Mouse (Mus musculus): ENCODE measurements around the gene Aoc1. TPM values are rescaled to one million over a fixed set of nuclear protein-coding genes. Genes with fewer than 3 reads are reported as not detected.

The Aoc1 gene
- not detected for total RNA-seq (2021)

DNA sequence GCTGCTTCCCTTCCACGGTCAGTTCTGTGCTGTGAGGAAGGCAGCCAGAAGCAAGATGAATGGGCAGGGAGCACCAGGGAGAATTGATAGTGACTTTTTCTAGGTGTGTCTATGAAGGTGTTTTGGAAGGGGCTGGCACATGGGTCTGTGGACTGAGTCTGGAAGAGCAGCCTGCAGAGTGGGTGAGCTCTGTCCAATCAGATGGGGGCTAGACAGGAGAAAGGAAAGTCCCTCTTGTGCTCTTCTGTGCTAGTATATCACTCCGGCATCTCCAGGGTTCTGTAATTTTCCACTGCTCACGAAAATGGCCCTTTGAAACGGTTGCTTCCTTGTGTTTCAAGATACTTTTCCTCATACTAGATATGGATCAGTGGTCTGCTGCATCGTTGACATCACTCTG lies at the start of gene Aoc1:
Gene Aoc1 (plus strand): TSS at position 301 of the 400 bp plus-strand sequence.
- intact Hi-C loops (cut with DNase I) = no loop called here
- DNase-seq (ENCODE audit: low spot score in 2 of 2) = no peak

DNA sequence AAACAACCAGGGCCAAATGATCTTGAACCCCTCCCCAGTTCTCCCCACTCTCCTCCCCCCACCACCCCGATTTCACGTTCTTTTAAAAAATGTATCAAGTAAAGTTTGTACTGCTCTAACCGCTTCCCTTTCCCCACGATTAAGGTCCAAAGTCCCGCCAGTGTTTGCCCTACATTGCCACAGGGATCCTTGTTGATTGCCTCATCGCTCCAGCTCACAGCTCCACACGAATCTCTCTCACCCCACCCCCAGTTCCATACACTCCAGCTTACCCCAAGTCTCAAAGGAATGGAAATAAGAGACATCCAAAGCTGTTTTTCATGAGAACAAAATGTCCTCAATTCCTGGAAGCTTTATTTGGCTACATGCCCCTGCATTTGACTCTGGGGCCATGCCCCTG lies 47.7 kb upstream of the Aoc1 start:
- intact Hi-C loops (cut with DNase I) = no loop called here
- DNase-seq (ENCODE audit: low spot score in 2 of 2) = no peak

DNA sequence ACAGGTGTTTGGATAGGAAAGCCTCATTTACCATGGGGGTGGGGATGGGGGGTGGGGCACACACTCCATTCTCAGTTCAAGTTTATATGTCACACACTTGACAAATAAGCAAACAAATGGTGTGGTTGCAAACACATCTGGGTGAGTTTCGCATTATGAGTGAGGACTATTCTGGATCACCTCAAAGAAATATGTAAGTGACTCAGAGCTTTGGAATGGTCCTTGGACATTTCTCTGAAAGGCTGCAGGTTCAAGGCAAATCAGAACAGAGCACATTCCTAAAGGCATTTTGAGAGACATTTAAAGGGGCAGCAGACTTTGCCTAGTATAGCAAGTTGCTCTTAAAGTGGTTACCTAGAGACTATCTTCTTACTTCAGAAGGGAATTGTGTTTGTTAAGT lies 43.7 kb upstream of the Aoc1 start:
- intact Hi-C loops (cut with DNase I) = no loop called here
- DNase-seq (ENCODE audit: low spot score in 2 of 2) = no peak

DNA sequence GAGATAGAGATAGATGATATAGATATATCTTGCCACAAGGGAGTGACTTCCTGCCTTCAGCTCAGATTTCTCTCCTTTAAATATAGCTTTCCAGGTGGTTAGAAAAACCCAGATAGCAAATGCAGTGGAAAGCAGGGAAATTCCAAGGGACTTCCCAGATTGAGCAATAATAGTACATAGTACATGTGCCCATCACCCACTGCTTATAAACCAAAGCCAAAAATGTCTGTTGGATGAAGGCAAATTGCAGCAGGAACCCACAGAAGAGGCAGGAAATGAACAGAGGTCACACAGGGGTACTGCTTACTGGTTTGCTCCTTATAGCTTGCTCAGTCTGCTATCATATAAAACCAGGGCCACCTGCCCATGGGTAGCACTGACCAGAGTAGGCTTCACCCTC lies 43.0 kb upstream of the Aoc1 start:
- DNase-seq (ENCODE audit: low spot score in 2 of 2) = no peak
- intact Hi-C loops (cut with DNase I) = no loop called here

DNA sequence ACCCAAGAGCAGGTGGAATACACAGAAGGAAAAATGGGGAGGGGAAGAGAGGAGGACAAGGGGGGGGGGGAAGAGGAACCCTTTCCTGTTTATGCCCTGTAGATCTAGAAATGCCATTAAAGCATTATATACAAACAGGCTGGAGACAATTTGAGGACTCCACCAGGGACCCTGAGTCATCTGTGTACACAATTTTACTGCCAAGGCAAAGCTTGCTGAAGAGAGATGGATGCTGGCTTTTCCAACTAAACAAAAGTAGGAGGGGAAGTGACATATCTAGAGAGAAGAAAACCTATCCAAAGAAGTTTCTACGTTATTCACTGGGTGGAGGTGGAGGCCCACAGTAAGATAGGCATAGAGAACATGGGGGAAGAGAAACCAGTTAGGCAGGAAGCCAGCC lies 42.5 kb upstream of the Aoc1 start:
- DNase-seq (ENCODE audit: low spot score in 2 of 2) = no peak
- intact Hi-C loops (cut with DNase I) = no loop called here

DNA sequence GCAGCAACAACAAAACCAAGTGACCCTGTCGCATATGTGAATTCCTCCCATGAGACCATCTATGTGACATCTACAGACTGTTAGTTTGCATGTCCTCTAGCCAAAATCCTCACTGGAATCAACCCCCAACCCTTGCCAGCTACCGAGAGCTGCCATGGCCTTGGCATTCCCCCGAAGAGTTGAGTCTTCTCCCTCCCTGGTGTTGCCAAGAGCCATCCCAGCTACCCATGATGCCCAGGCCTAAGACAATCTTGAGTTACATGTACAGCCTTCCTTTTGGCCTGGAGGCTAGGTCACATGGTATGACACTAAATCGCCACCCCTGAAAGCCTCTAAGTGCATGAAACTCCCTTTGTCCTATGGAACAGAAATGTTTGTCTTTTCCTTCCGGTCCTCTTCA lies 41.6 kb upstream of the Aoc1 start:
- intact Hi-C loops (cut with DNase I) = no loop called here
- no peak for DNase-seq (ENCODE audit: low spot score in 2 of 2)

DNA sequence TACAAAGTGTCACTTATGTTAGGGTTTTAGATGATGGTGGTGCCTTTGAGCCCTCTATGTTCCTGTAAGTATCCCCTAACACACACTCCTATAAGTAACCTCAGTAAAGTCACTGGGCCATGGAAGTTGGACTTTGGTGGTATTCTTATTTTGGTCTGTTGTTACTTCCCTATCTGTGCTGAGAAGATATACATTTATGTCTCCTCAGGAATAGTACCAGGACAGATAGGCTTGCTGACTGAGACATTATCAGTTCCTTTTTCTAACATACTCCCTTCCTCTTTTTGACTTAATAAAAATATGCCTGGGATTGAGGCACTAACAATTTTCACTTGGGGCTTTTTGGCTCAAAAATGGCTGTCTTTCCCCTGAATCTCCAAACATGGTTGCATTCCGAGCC lies 40.3 kb upstream of the Aoc1 start:
- DNase-seq (ENCODE audit: low spot score in 2 of 2) = no peak
- intact Hi-C loops (cut with DNase I) = no loop called here

DNA sequence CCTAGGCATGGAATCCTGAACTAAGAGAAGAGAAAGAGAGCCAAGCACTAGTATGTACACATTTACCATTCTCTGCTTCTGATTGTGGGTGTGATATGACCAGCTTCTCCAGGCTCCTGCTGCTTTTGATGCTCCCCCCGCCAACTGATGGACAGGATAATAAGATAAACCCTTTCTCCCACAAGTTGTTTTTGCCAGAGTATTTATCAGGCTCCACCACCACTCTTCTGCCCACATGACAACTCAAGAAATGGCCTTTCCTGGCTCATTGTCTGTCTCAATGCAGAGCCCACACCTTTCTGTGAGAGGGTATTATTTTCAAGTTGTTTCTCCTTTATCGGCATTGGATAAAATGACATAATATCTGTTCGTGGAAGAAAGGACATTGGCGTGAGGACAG lies 39.2 kb upstream of the Aoc1 start:
- intact Hi-C loops (cut with DNase I) = no loop called here
- DNase-seq (ENCODE audit: low spot score in 2 of 2) = no peak

DNA sequence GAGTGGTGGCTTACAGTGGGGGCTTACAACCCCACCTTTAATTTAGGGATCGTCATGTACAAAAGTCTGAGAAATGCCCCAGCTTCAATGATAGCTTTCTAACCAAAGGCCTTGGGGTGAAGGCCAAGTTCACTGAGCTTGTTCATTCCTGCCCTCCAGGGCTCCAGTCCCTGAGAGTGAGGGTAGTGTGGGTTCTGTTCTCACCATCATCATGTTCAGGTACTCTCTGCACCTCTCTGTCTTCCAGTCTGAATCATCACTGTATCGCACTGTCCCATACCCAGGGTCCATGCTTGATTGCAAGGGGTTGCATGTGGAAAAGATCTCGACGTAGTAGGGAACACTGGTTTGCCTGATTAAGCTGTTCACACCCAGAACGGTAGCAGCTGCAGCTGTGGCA lies 37.5 kb upstream of the Aoc1 start:
- no peak for DNase-seq (ENCODE audit: low spot score in 2 of 2)
- intact Hi-C loops (cut with DNase I) = no loop called here

DNA sequence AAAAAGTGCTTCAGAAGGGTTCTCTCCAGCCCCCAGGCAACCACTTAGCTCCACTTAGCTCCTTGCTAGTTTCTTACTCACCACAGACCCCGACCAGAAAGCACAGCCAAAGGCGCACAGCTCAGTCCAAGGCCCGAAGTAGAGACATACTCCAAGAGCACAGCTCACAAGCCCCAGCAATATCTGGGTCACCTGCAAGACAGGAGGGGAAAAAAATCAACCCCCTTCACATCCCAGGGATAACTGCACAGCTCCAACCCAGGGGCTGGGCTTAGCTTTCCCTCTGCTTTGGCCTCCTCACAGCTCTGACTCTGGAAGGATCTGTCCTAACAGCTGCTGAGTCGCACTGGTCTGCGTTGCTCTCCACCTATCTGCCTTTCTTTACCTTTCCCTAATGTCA lies 36.5 kb upstream of the Aoc1 start:
- DNase-seq (ENCODE audit: low spot score in 2 of 2) = no peak
- intact Hi-C loops (cut with DNase I) = no loop called here

DNA sequence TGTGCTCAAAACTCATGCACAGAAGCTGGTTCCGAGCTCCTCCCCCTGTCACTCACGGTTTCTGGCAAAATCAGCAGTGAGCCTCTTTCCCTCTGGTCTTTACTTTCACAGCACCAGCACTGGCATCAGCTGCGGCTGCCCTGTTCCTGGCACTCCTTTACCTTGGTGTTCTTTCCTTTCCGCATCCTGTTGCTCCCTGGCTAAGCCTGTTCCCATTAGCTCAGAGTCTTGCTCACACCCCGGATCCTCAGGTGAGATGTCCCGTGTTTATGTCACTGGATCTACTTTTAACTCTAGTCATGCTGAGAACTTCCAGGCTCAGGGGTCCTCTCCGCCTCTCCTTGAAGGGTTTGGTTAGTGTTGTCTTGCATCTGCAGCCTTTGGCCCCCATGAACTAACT lies 35.2 kb upstream of the Aoc1 start:
- no peak for DNase-seq (ENCODE audit: low spot score in 2 of 2)
- intact Hi-C loops (cut with DNase I) = no loop called here

DNA sequence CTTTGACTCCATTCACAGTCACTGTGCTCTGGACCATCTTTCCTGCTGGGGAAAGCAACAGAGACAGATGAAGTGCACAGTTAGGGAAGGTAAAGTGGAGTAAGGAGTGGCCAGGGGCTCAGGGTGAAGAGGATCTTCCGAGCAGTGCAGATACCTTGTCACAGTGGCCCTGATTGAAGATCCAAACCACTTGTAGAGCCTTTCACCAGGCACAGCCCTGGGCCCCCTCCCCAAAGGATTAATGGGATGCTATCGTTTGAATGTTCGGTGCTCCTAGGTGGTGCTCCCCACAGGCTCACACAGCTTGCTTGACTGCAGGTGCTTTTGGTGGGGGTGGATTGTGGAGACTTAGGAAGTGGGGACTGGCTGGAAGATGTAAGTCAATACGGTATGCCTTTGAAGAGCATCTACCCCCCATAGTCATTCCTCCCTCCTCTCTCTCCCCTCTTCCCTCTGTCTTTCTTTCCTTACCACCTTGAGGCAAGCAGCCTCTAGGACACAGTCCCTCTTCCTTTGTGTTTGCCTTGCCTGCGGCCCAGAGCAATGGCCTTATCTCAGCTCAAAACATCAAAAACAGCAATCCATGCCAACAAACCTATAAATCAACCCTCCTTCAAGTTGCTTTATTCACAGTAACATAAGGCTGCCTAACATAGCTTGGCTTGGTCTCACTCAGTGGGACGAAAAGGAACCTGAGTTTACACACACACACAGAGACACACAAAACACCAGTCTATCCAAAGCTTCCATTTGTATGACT lies 34.2 kb upstream of the Aoc1 start:
- DNase-seq (ENCODE audit: low spot score in 2 of 2) = no peak
- intact Hi-C loops (cut with DNase I) = no loop called here

DNA sequence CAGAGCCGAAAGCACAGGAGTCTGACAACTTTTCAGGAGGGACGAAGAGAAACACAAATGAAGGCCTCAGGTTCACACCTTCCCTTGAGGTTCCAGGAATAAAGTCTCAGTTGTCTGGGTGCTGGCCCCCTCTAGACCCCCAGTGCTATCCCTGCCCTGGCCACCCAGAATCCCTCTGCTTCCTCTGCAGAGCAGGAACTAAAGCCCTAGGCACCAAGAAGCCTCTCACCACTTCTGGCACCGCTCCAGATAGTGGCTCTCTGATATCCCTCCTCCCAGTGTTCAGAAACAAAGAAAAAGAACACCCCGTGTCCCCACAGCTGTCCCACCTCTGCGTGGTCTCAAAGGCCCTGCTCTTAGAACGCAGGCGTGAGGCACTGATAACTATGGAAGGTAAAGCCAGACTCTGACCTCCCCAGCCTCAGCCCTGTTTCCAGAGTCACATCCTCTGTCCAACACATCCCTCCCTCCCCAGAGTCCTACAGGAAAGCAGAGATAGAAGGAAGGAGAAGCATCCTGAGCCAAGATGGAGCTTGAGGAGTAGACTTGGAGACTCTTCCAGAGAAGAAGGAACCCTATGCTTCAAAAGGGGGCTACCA lies 32.2 kb upstream of the Aoc1 start, which contains the start of gene Tmem176a:
Gene Tmem176a (plus strand): TSS at position 549 of the 599 bp plus-strand sequence.
- intact Hi-C loops (cut with DNase I) = no loop called here

DNA sequence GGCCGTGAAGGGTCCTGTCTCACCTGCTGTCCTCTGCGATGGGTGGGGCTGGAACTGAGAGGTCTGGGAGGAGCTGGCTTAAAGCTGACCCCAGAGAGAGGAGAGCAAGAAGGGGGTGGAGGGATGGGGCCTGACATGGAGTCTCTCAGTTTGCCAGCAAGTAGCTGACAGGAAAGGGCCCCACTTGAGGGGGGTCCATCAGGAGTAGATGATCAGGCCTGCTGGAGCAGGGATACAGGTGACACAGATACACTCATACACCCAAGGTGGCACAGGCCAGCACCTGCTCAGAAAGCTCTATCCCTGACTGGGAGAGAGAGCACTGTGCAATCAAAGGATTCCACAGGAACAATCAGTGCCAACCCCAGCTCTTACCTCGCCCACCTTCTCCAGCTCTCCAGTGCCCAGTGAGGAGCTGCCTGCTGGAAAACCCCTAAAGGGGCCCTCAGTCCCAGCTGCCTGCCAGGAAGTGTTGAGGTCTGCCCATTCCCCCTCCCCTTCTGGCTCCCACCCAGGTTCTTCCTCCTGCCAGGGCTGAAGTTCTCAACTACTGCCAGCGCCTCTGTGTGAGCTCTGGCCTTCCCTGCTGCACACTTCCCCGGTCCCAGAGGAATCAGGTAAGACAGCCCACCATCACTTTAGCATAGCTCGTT lies 31.6 kb upstream of the Aoc1 start, which contains the start of gene Tmem176b:
Gene Tmem176b (minus strand): TSS at position 524 of the 653 bp plus-strand sequence.
- DNase-seq (ENCODE audit: low spot score in 2 of 2) = peak; percentile 69 to 75
- intact Hi-C loops (cut with DNase I) = no loop called here

More for the DNA sequence above, 32.2 kb upstream of the Aoc1 start, which contains the start of gene Tmem176a:
- DNase-seq (ENCODE audit: low spot score in 2 of 2) = no peak

DNA sequence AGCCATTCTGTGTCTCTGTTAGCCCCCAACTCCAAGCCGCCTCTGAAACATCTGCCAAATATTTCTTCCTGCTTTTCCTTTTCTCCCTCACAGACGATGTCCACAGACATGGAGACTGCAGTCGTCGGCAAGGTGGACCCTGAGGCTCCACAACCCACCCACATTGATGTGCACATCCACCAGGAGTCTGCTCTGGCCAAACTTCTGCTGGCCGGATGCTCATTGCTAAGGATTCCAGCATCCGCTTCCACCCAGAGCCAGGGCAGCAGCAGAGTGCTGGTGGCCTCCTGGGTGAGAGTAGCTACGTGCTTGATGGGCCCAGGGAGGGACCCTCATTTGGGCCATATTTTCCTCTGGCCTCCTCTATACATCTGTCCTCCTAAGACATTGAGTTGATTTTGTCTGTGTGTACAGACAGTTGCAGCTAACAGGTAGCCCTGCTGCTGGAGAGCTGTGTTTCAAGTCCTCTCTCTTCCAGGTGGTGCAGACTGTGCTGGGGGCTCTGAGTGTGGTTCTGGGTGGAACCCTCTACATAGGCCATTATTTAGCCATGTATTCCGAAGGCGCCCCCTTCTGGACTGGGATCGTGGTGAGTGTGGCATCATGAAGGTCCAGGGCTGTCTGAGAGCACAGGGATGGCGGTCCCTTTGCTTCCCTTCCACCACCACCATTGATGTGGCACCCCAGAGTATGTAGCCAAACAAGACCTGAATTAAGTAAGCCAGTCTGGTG lies 30.4 kb upstream of the Aoc1 start:
- intact Hi-C loops (cut with DNase I) = no loop called here
- no peak for DNase-seq (ENCODE audit: low spot score in 2 of 2)

DNA sequence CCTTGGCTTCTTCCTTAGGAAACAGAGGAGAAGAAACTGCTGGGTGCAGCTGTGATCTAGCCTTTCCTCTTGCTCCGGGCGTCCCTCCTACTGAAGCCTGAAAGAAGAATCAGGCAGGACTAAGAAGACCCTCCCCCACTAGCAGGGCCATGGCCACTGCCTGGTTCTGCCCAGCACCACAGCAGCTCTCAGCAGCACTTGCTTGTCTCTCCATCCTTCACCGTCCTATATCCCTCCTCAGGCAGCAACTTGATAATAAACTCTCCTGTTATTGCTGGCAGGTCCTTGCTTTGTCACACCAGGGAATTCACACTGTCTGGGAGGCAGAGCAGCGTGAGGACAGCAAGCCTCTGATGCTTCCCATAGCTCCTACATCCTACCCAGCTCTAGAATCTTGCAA lies 27.6 kb upstream of the Aoc1 start:
- DNase-seq (ENCODE audit: low spot score in 2 of 2) = no peak
- intact Hi-C loops (cut with DNase I) = no loop called here

DNA sequence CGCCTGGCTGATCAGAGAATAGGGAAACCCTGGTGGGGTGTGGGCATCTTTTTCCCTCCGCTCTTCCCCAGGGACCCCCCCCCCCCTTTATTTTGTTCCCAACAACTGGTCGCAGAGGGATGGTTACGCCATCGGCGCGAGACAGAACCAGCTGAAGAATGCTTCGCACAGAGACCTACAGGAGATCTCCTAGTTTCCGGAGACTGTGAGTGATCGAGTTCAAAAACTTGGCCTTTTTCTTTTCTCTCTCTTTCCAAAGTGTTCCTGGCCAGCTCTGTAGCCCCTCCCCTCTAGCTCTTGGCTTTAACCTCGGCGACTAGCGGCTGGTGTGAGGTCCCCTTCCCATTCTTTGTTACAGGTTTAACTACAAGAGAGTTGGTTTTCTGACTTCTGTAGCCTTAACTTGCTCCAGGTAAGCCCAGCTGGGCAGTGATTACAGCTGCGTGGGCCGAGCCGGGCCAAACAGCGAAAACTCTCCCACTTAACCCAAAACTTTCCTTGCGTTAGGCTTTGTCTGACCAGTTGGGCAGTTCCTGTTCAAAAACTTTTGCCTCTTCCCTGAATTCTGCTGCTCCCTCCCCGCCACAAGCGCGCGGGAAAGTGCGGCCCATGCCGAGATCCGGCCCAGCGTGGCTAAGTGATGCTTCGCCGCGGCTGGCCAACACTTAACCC lies 20.7 kb upstream of the Aoc1 start:
- intact Hi-C loops (cut with DNase I) = no loop called here
- no peak for DNase-seq (ENCODE audit: low spot score in 2 of 2)

DNA sequence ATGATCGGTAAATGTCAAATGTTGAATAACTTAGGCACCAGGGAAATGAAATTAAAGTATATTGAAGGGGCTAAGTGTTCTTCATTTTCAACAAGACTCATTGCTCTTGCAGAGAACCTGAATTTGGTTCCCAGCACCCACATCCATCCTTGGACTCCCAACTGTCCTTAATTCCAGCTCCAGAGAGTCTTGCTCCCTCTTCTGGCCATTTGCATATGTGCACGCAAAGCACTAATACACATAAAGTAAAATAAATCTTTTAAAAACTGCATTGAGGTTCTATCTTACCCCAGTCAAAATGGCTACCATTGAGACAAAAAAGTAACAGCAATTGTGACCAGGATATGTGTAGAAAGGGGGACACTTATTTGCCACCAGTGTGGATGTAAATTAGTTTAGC lies 18.5 kb upstream of the Aoc1 start:
- DNase-seq (ENCODE audit: low spot score in 2 of 2) = no peak
- intact Hi-C loops (cut with DNase I) = no loop called here

DNA sequence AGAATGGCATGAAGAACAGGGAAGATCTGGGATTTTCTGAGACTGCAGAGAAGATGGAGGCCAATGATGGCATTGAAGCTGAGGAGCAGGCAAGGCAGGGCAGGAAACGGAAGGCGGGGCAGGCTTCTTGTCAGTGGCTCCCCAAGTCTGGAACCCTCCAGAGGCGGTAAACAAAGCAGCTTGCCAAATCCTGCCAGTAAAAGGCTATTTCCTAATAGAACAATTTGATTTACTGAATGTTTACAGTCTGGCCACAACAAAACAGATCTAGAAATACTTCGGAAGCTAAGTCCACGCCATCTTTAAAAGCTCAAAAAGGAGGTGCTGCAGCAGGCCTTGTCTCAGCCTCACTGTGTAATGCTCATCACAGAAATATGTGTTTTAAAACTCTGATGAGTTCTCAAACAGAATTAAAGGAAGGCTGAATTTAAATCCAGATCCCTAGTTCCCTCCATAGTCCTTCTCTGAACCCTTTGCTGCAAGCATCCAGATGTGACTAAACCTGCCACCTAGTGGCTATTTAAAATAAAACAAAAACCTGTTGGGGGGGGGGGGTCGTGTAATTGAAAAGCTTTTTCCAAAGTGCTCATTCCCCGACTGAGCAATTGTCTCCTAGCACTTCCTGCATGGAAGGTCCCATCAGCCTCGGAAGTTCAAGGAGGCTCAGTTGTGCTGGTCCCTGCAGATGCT lies 14.9 kb upstream of the Aoc1 start:
- intact Hi-C loops (cut with DNase I) = loop anchor here (5.0 kb wide), 1 partner anchor 40 kb away; no protein-coding TSS in a partner anchor
- DNase-seq (ENCODE audit: low spot score in 2 of 2) = no peak
